Mouse (Mus musculus) brain, embryonic 14.5 days (tissue): Measurements from ENCODE around the gene Wdr25.

ENCODE experiments used
- CTCF ChIP-seq: fragments of 200-500 bp; IDR thresholded peaks from 2 replicates; pipeline ENCODE4 v1.5.1; 2012; ENCODE audit warnings: inconsistent platforms, mild to moderate bottlenecking, moderate library complexity, borderline replicate concordance; ENCODE audit not compliant: insufficient read depth, insufficient read length; ENCODE audit errors: extremely low read depth
- POLR2A ChIP-seq: fragments of 200-500 bp; IDR thresholded peaks from 2 replicates; pipeline ENCODE4 v1.6.1; 2012; ENCODE audit warnings: mild to moderate bottlenecking, inconsistent platforms, borderline replicate concordance; ENCODE audit not compliant: poor library complexity, insufficient read depth, insufficient read length, severe bottlenecking; ENCODE audit errors: extremely low read depth

DNA sequence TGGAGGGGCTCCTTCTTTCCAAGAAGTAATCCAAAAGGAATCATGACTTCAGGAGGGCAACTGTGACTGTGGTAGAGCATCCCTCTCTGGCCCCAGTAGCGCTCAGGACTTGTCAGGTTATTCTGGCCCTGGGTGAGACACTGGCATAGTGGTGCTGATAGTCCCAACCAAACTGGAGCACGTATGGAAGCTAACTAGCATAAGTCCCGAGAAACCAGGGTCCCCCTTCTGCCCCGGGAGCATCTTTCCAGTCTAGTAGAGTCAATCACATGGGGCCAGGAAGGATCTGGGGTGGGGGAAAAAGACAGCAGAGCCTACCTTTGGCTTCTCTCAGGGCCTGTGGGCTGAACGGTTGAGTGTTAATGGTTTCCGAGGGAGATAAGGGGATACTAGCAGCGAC is 175.3 kb downstream of the Wdr25 start:
- no peak for TF ChIP-seq POLR2A
- no peak for TF ChIP-seq CTCF
